In genomic region chr9:58557457-58558455, GRCm38 (mm10) we compare ENCODE assay signal across 21 mouse cellular contexts. TPM values are rescaled to one million over a fixed set of nuclear protein-coding genes. Genes with fewer than 3 reads are reported as not detected.
DNase-seq lines count a peak whose midpoint lies in the region; ATAC-seq and TF ChIP-seq lines count a peak whose summit lies in the region.
"Had no signal": no experiment of that assay in that cellular context is flagged by ENCODE, and none has a peak within 500 bp of the region (broad histone marks: within the 10 kb centered on the region; RNA-seq: fewer than 3 reads in every experiment).

No protein-coding gene starts in this region.

- H3K27me3 ChIP-seq in intestine, embryonic 15.5 days (replicated peaks), result no peaks in the 10 kb centered on the region
- H3K27me3 ChIP-seq in intestine, postnatal 0 days (replicated peaks; ENCODE audit: control insufficient read depth, insufficient read depth, low read length), result no peaks in the 10 kb centered on the region
- H3K27me3 ChIP-seq in lung, embryonic 16.5 days (ENCODE audit: control insufficient read depth, insufficient read depth, low read depth, low read length), result no peaks in the 10 kb centered on the region
- H3K27me3 ChIP-seq: kidney, embryonic 15.5 days; limb, embryonic 12.5 days; midbrain, embryonic 15.5 days had no signal

- no peak overlapping the region for H3K4me3 ChIP-seq in intestine, embryonic 15.5 days (replicated peaks)
- H3K4me3 ChIP-seq in intestine, postnatal 0 days (ENCODE audit: low read depth, low read length), result no peak overlapping the region
- no peak overlapping the region for H3K4me3 ChIP-seq in lung, embryonic 16.5 days (ENCODE audit: low read length)
- H3K4me3 ChIP-seq: kidney, embryonic 15.5 days; limb, embryonic 12.5 days; liver, embryonic 15.5 days; megakaryocyte, embryonic 14.5 days; midbrain, embryonic 15.5 days had no signal

- DNase-seq in thymus, postnatal 4 days, result peak; percentile 25
- DNase-seq in thymus, postnatal 0 days (ENCODE audit: low spot score), result no peak
- no peak for DNase-seq in adrenal gland, adult 18-20 months (ENCODE audit: low spot score in 2 of 2)
- DNase-seq: adrenal gland, postnatal 36 days; cerebellum, adult 18-20 months; heart, postnatal 10 days; retina, postnatal 1 day; right cerebral cortex, postnatal 4 days; thymus, postnatal 25 days had no signal

- TF ChIP-seq CTCF in intestine, postnatal 0 days (IDR thresholded peaks at IDR 0.05; ENCODE audit: low read depth), result no peak

- H3K36me3 ChIP-seq in intestine, embryonic 15.5 days, result no peaks in the 10 kb centered on the region
- H3K36me3 ChIP-seq in intestine, postnatal 0 days (ENCODE audit: control insufficient read depth, insufficient read depth), result no peaks in the 10 kb centered on the region
- H3K36me3 ChIP-seq in lung, embryonic 16.5 days (ENCODE audit: control insufficient read depth, insufficient read depth, low read length), result no peaks in the 10 kb centered on the region
- H3K36me3 ChIP-seq: kidney, embryonic 15.5 days; limb, embryonic 12.5 days; liver, embryonic 15.5 days; midbrain, embryonic 15.5 days had no signal

- no peak overlapping the region for H3K9ac ChIP-seq in intestine, embryonic 15.5 days
- H3K9ac ChIP-seq in intestine, postnatal 0 days (ENCODE audit: low read depth, low read length), result no peak overlapping the region
- H3K9ac ChIP-seq in lung, embryonic 16.5 days (ENCODE audit: low read length), result no peak overlapping the region
- H3K9ac ChIP-seq: hindbrain, embryonic 14.5 days; kidney, embryonic 15.5 days; limb, embryonic 12.5 days; liver, embryonic 15.5 days; midbrain, embryonic 15.5 days had no signal

- H3K27ac ChIP-seq in intestine, embryonic 15.5 days, result 0 out of 2 replicates have a peak overlapping the region, but pooled peaks have one; percentile 1
- no peak overlapping the region for H3K27ac ChIP-seq in intestine, postnatal 0 days (ENCODE audit: low read depth, low read length)
- peak overlapping the region; percentile 73 for H3K27ac ChIP-seq in lung, embryonic 16.5 days (ENCODE audit: low read length)
- H3K27ac ChIP-seq: hindbrain, embryonic 14.5 days; kidney, embryonic 15.5 days; limb, embryonic 12.5 days; liver, embryonic 15.5 days had no signal

- no peak overlapping the region for H3K4me2 ChIP-seq in intestine, embryonic 15.5 days (replicated peaks)
- no peak overlapping the region for H3K4me2 ChIP-seq in intestine, postnatal 0 days (replicated peaks; ENCODE audit: low read depth)
- H3K4me2 ChIP-seq in lung, embryonic 16.5 days (ENCODE audit: low read depth, low read length), result no peak overlapping the region
- H3K4me2 ChIP-seq: heart, embryonic 11.5 days; hindbrain, embryonic 14.5 days; kidney, embryonic 15.5 days; limb, embryonic 12.5 days; liver, embryonic 15.5 days; midbrain, embryonic 15.5 days had no signal

- H3K4me1 ChIP-seq in intestine, embryonic 15.5 days (replicated peaks), result peaks cover 14% of the 10 kb centered on the region; the same call in 1 of the 2 replicates
- no peaks in the 10 kb centered on the region for H3K4me1 ChIP-seq in intestine, postnatal 0 days (replicated peaks; ENCODE audit: control insufficient read depth, insufficient read depth, low read length)
- H3K4me1 ChIP-seq in lung, embryonic 16.5 days (replicated peaks; ENCODE audit: control insufficient read depth, insufficient read depth, low read length), result peaks cover 25% of the 10 kb centered on the region

- no peak for ATAC-seq in intestine, embryonic 15.5 days
- no peak for ATAC-seq in intestine, postnatal 0 days
- no peak for ATAC-seq in lung, embryonic 16.5 days (ENCODE audit: low read depth)
- no peak for ATAC-seq in erythroid progenitor cell, adult 5-6 weeks (replicated peaks; ENCODE audit: low FRiP score, poor library complexity, severe bottlenecking)
- ATAC-seq: forebrain, embryonic 14.5 days; midbrain, embryonic 15.5 days had no signal

- H3K9me3 ChIP-seq in intestine, embryonic 15.5 days, result no peaks in the 10 kb centered on the region
- H3K9me3 ChIP-seq in intestine, postnatal 0 days (ENCODE audit: control insufficient read depth), result no peaks in the 10 kb centered on the region
- H3K9me3 ChIP-seq in lung, embryonic 16.5 days (ENCODE audit: control insufficient read depth, low read length), result no peaks in the 10 kb centered on the region
- H3K9me3 ChIP-seq: kidney, embryonic 15.5 days; limb, embryonic 12.5 days; liver, embryonic 15.5 days; midbrain, embryonic 15.5 days had no signal

- 52% methylated on average over 3 of the region's 3 CpGs for WGBS in intestine, embryonic 15.5 days
- WGBS in intestine, postnatal 0 days, result 59% methylated on average over 3 of the region's 3 CpGs
- 49% methylated on average over 3 of the region's 3 CpGs for WGBS in lung, embryonic 16.5 days

RNA-seq across cellular contexts. Expression of gene Cd276, which starts 2.5 kb away (rescaled TPM):
- polyA plus RNA-seq in intestine, embryonic 15.5 days (2015; fragmentation: Nextera tagmentation; extraction: Ambion mirVana), result 22.7 and 23.6 TPM in 2 replicates
- 5.6 and 6.2 TPM in 2 replicates for polyA plus RNA-seq in intestine, postnatal 0 days (2015; fragmentation: Nextera tagmentation; extraction: Ambion mirVana)
- polyA plus RNA-seq in thymus, postnatal 0 days (2015; fragmentation: Nextera tagmentation; extraction: Ambion mirVana), result 2.6 and 2.9 TPM in 2 replicates
- 33.0 and 41.2 TPM in 2 replicates for polyA plus RNA-seq in lung, embryonic 16.5 days (2015; fragmentation: Nextera tagmentation; extraction: Ambion mirVana)
- 0.36 TPM in 1 of 2 replicates, not detected in the other for total RNA-seq in erythroid progenitor cell, adult 5-6 weeks (2015; ENCODE audit: low replicate concordance)
- total RNA-seq in erythroid progenitor cell, adult 5-6 weeks (2017; ENCODE audit: low replicate concordance), result not detected in 2 replicates
- total RNA-seq in adrenal gland, adult 18-20 months (2021), result 1 to 10 TPM; 7.0 to 8.1 TPM

RNA-seq across cellular contexts. Expression of gene Nptn, which starts 24.3 kb away (rescaled TPM):
- polyA plus RNA-seq in intestine, embryonic 15.5 days (2015; fragmentation: Nextera tagmentation; extraction: Ambion mirVana), result 119 TPM in 2 replicates
- polyA plus RNA-seq in intestine, postnatal 0 days (2015; fragmentation: Nextera tagmentation; extraction: Ambion mirVana), result 145 and 153 TPM in 2 replicates
- polyA plus RNA-seq in thymus, postnatal 0 days (2015; fragmentation: Nextera tagmentation; extraction: Ambion mirVana), result 88.2 and 96.4 TPM in 2 replicates
- polyA plus RNA-seq in lung, embryonic 16.5 days (2015; fragmentation: Nextera tagmentation; extraction: Ambion mirVana), result 134 and 142 TPM in 2 replicates
- 415 and 552 TPM in 2 replicates for total RNA-seq in erythroid progenitor cell, adult 5-6 weeks (2015; ENCODE audit: low replicate concordance)
- 202 and 230 TPM in 2 replicates for total RNA-seq in erythroid progenitor cell, adult 5-6 weeks (2017; ENCODE audit: low replicate concordance)
- 100 to 1,000 TPM; 154 to 157 TPM for total RNA-seq in adrenal gland, adult 18-20 months (2021)
